Mouse (Mus musculus) left cerebral cortex, adult 18-20 months (tissue): ENCODE results near the gene Abracl. TPM values are rescaled to one million over a fixed set of nuclear protein-coding genes. Genes with fewer than 3 reads are reported as not detected.

Source experiments
- DNase-seq, 2 experiments: peaks; one replicate each; pipeline ENCODE4 v3.0.0; 2021 to 2022; ENCODE audit warnings: low spot score in 2 of 2, mixed read lengths in 1 of 2
- total RNA-seq, 2 experiments: library from RNA; stranded (reverse); gene quantifications; 2 replicates each; pipeline ENCODE4 v1.2.3; 2021

The Abracl gene
- total RNA-seq, 2 experiments from 2014 or later: 16.9 to 24.1 TPM

DNA sequence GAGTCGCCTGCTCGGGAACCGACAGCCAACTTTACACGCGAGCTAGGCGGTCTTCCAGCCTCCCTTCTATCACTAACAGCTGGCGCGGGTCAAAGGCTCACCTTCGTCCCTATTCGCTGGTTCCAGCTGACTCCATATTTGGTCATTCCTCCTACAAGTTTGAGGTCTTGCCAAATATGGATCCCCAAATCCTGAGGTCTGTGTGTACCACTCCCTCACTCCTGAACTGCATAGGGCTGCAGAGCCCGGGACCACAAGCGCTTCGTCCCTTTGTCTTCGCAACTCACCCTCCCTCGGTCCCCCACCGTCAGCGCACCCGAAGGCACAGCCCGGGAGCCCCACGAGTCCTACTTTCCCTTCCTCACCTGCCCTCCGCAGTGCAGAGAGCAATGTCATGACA, 776 bp downstream of the Abracl start:
- peak; percentile 48 to 51 for DNase-seq

GRCm38 (mm10) chr10:18021576-18022311, 1.3 kb downstream of the Abracl start:
- DNase-seq: no peak

DNA sequence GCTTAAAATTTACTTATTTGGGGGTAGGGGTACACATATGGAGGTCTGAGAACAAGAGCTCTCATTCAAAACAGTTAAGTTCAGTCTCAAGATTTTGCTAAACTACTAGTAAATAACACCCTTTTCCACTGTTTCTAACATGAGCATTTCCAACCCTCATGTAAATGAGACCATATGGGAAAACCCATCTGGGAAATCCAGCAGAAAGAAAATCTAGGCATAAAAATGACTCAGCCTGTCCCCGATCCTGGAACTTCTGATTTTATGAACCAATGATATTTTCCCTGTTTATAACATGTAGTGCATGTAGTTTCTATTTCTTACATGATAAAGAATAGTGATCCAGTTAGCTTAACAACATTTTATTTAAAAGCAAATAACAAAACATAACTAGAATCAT, 2.2 kb downstream of the Abracl start:
- no peak for DNase-seq

DNA sequence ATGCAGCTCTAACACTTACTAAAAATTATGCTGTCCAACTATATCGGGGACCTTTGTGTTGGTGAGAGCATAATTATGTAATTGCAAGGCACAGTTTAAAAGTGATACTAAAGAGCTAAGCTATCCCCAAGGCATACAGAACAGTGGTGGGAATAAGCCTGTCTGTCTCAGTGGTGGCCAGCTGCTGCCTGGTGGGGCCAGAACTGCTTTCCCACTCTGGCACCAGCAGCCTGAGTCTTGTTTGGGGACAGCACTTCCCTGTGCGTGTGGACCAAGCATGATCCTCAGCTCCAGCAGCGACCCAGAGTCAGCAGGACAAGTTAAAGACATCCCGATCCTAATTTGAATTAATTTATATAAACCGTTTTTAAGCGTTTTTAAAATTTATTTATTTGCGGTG, 2.6 kb downstream of the Abracl start:
- DNase-seq: no peak

DNA sequence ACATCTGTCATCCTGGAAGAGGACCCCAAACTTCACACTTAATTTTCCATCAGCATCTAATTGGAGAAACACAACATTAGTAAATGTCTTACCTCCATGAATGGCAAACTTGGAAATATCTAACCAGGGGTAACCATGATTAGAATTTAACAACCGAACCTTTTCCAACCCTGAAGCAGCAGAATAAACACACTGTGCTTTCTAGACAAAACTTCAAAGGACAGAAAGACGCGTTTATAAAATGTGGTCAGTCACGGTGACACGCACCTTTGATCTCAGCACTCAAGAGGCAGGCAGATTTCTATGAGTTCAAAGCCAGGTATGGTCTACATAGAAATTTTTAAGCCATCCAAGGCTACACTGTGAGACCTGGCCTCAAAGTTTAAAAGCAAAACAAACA, 11.3 kb downstream of the Abracl start:
- DNase-seq: no peak

DNA sequence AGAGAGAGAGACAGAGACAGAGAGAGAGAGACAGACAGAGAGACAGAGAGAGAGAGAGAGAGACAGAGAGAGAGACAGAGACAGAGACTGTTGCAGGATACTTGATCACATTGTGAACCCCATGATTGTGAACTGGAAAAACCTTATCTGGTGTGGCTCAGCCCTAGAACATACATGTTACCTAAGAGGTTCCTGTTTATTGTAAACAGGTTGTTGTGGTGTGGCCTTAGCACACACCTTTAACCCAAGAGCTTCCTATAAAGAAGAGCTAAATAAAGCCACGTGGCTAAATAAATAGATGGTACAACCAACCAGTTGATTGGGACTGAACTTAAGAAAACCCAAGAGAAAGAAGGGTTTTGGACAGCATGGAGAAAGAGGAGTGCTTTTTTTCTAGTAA, 13.3 kb downstream of the Abracl start:
- no peak for DNase-seq

GRCm38 (mm10) chr10:18008118-18008517, 15.0 kb downstream of the Abracl start:
- DNase-seq: no peak

DNA sequence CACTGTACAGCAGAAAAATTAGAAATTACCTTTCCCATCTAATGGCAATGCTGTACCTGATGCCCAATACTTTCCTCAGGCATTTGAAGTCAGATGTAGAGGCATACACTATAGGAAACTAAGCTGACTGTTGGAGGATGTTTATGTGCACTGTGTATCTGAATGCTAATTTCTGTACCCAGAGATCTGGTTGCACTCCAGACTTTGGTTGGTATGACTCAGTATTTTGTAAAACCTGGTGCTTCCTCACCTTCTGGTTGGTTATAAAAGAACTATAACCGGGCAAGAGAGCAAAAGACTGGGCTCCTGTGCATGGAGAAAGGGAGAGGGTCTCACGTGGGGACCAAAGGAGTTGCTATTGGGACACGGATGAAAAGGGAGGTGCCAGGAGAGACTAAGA, 15.8 kb downstream of the Abracl start:
- no peak for DNase-seq

GRCm38 (mm10) chr10:18006756-18007155, 16.3 kb downstream of the Abracl start:
- no peak for DNase-seq

DNA sequence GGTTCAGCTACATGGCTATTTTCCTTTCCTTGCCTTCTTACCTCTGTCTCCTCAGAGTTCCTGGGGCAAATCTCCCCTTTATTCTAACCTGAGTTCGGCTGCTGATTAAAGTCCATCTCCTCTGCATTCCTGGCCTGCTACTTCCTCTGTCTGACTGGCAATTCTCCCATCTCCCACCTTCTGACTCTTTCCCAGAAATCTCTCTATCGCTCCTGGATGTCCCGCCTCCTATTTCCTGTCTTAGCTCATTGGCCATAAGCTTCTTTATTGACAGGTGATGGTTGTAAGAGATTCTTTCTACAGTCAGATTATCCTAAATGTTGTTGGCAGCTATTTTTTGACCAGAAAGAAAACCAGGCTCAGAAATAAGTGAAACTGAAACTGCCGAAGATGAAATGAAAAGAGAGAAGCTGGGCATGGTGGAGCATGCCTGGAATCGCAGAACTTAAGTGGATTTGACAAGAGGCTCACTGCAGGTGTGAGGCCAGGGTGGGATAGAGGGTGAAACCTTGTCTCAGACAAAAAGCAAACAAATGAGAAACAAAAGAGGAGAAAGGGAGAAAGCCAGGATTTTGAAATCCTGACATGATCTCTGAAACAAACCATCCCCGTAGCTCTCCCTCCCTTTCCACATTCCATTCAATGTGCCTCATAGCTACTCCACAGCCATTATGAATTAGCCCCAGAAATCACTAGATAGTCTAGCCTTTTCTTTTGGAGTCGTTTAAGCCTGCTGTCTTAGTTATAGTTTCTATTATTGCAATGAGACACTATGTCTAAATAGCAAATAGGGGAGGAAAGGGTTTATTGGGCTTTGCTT, 17.7 kb downstream of the Abracl start:
- no peak for DNase-seq

- no peak for DNase-seq
Observed at GRCm38 (mm10) chr10:18003966-18004637, 19.0 kb downstream of the Abracl start.

DNA sequence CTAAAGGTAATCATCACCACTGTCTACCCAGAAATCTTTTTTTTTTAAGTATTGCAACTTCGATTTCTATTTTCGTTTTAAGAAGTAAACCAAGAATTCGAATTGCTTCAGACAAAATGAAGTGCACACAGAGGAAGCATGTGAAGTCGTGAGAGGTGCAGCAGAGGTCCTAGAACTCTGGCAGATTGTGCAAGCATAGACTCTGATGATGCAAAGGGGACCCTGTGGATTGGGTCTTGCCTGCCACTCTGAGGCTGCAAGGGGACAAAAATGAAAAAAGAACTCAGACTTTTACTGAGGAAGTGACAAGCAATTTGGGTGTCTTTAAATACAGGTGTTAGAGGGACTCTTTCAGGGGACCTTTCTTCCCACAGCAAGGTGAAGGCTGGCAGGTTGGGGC, 32.5 kb downstream of the Abracl start:
- DNase-seq: no peak

DNA sequence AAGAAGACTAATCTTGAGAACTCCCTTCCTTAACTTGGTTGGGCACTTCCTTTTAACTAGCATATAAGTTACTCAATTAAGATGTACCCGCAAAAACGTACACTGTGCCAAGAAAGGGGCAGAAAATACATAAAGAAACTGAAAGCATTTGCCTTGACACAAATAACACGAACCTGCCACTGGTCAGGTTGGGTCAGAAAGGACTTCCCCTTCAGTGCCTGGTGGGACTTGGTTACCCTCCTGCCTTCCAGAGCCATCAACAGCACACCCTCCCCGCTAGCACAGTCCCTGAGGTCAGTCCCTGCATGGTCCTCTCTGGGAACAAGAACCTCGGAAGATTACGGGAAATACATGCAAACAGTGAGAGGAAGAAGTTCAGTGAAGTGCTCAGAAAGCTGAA, 34.0 kb downstream of the Abracl start:
- DNase-seq: no peak

- no peak for DNase-seq
Observed at GRCm38 (mm10) chr10:17987823-17988423, 35.2 kb downstream of the Abracl start.

GRCm38 (mm10) chr10:17983313-17983712, 39.8 kb downstream of the Abracl start:
- no peak for DNase-seq

- no peak for DNase-seq
Observed at GRCm38 (mm10) chr10:17966090-17966489, 57.0 kb downstream of the Abracl start.

Other genes starting within 250 kb of the Abracl start
- under 1 TPM; 0.88 to 0.89 TPM for gene Txlnb, start 227.1 kb downstream of the Abracl start, total RNA-seq
- gene Heca, start 75.2 kb downstream of the Abracl start, total RNA-seq: 10 to 100 TPM; 26.1 to 29.8 TPM
- 10 to 100 TPM; 64.3 to 71.3 TPM for gene Reps1, start 32.6 kb upstream of the Abracl start, total RNA-seq
- under 1 TPM; 0.23 to 0.30 TPM for gene Ect2l, start 187.6 kb upstream of the Abracl start, total RNA-seq
- gene Ccdc28a, start 211.7 kb upstream of the Abracl start, total RNA-seq: 10 to 100 TPM; 38.0 to 38.1 TPM